Mouse (Mus musculus): ENCODE measurements around the gene Gm3696.
"Not testable (repeated sequence)": the region's sequence is repeated elsewhere in the genome, so short reads cannot be mapped to it uniquely, and the experiment has no call there.

Gm3696 gene

DNA sequence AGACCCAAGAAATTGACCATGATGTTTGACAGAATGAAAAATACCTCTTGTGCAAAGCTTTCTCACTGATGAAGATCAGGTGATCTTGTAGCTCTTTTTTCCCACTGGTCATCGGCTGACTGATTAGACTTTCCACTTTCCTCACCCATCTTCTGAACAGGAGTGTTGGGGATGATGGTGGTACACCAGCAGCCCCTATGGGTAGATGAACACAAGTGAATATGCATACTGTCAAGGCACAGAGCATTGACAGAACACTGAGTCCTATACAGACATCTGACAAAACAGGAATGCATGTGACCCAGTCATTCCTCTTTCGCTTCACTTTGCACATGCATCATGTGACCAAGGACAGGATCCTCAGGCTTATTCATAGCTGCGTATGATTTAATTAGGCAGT is at the start of gene Gm3696:
Gm3696 (minus strand) TSS at position 101 of the 400 bp plus-strand sequence.
- DNase-seq (ENCODE audit: low spot score in 2 of 2) = not testable (repeated sequence)

- not testable (repeated sequence) for DNase-seq (ENCODE audit: low spot score in 2 of 2)
These were observed 24.9 kb upstream of the Gm3696 start, which contains the start of gene Gm6676 for GRCm38 (mm10) chr14:7125312-7125711. Gene Gm6676, minus strand, starts transcription at chr14:7125412.

DNA sequence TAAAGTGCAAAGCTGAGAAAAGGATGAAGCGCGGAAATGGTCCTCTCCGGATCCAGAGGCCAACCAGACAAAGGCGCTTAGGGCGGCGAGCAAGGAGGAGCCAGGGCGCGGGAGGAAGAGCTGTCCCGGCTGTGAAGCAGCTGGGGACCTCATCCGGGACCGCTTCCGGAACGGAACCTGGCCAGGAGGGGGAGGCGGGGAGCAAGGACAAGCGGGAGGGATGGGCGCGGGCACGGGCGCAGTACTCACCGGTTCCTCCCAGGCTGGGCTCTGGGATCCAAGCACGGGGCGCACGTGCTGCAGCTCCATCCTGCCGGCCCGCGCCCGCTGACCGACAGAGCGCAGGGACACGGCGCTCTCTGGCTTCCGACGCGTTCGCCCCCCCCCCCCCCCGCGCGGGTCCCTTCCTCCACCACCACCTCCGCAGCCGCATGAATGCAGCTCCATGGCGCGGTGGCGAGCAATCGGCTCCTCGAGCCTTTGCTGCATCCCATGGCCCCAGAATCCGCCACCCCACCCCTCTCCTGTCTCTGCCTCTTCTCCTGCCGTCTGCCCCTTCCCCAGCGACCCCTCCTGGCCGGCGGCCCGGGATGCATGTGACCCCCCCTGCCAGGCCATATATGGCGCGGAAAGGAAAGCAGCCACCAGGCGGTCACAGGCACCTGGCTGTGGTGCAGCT is 4.8 kb upstream of the Gm3696 start:
- DNase-seq (ENCODE audit: low spot score in 2 of 2) = peak in 1 of 2 experiments; percentile 7

DNA sequence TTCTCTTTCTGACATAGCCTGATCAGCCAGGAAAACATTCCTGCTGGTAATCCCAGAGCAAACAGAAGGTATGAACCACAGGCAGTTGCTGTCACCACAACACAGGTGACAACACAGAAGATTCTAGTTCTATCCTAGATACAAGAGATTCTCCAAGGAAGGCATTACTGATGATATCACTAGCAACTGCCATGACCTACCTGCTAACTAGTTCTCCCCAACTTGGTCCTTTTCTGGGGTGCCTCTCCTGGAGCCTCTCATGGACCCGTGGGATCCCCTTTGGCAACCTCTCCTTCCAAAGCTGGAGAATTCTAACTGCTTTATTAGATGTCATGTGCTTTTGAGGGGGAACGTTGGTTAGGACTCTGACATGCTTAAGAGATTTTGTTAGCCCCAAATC is 55.6 kb downstream of the Gm3696 start, which contains the start of gene Gm3685:
Gm3685 (minus strand) TSS at position 101 of the 400 bp plus-strand sequence.
- not testable (repeated sequence) for DNase-seq (ENCODE audit: low spot score in 2 of 2)

Measured in urinary bladder, adult 18-20 months (tissue).